Mouse (Mus musculus): ENCODE results near the gene Rfng.

DNA sequence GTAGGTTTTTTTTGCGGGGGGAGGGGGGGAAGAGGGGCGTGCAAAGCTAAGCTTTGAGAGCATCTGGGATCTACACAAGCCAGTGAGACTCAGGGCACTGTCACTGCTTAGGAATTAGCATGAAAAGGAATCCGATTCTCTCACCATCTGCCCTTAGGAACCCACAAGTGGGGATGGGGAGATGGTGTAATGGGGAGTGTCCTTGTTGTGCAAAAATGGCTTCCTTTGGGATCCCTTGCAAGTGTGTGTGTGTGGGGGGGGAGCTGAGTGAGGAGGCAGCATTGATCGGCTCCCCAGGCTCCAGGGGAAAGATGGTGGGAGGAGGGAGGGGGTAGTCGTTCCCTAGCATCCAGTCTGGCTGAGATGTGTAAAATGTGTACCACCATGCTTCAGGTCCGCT lies 6.9 kb downstream of the Rfng start:
- TF ChIP-seq MYC (IDR thresholded peaks at IDR 0.05; ENCODE audit: low read depth, low read length) (no peak), CTCF (conservative IDR thresholded peaks at IDR 0.05 in 1 of 2, IDR thresholded peaks at IDR 0.05 in 1 of 2; ENCODE audit: low read depth in 2 of 2, low read length in 2 of 2) (no peak), POLR2A (IDR thresholded peaks at IDR 0.05; ENCODE audit: low read depth, low read length) (no peak), MAFK (IDR thresholded peaks at IDR 0.05; ENCODE audit: insufficient replicate concordance, low read length) (no peak), JUND (conservative IDR thresholded peaks at IDR 0.05; ENCODE audit: low read depth, low read length) (no peak), TBP (conservative IDR thresholded peaks at IDR 0.05; ENCODE audit: low read depth, low read length) (no peak), MXI1 (IDR thresholded peaks at IDR 0.05; ENCODE audit: low read depth, low read length) (no peak), MAZ (IDR thresholded peaks at IDR 0.05; ENCODE audit: low read depth, low read length) (no peak), POLR2AphosphoS2 (IDR thresholded peaks at IDR 0.05; ENCODE audit: low read depth, low read length) (no peak), EP300 (IDR thresholded peaks at IDR 0.05; ENCODE audit: low read length) (no peak), ETS1 (conservative IDR thresholded peaks at IDR 0.05; ENCODE audit: low read depth, low read length) (no peak), MEF2A (IDR thresholded peaks at IDR 0.05; ENCODE audit: borderline replicate concordance, low read depth, low read length) (no peak), SMC3 (IDR thresholded peaks at IDR 0.05; ENCODE audit: low read depth, low read length) (no peak), HCFC1 (IDR thresholded peaks at IDR 0.05; ENCODE audit: low read depth, low read length) (no peak)

All from CH12.LX (cell line).